Mouse (Mus musculus) retina, adult 2 months (tissue): ENCODE data around the gene Tango2.

Source experiments
- DNase-seq: peaks from one replicate; pipeline ENCODE4 v3.0.0-alpha.2; 2012; ENCODE audit warnings: low read depth, low spot score

The Tango2 gene

GRCm38 (mm10) chr16:18383045-18383726 is 35.3 kb upstream of the Tango2 start:
- DNase-seq = no peak

- DNase-seq = no peak
Measured at GRCm38 (mm10) chr16:18381621-18382258, 33.8 kb upstream of the Tango2 start.

GRCm38 (mm10) chr16:18380495-18381063 is 32.7 kb upstream of the Tango2 start:
- no peak for DNase-seq

GRCm38 (mm10) chr16:18379338-18380001 is 31.6 kb upstream of the Tango2 start:
- DNase-seq = no peak

- no peak for DNase-seq
Measured at GRCm38 (mm10) chr16:18378489-18378888, 30.6 kb upstream of the Tango2 start.

GRCm38 (mm10) chr16:18377203-18377602 is 29.3 kb upstream of the Tango2 start:
- no peak for DNase-seq

GRCm38 (mm10) chr16:18376297-18376954 is 28.5 kb upstream of the Tango2 start:
- DNase-seq = no peak

GRCm38 (mm10) chr16:18373632-18374031 is 25.7 kb upstream of the Tango2 start:
- DNase-seq = no peak

- DNase-seq = no peak
Measured at GRCm38 (mm10) chr16:18370197-18370596, 22.3 kb upstream of the Tango2 start.

- DNase-seq = no peak
Measured at GRCm38 (mm10) chr16:18366849-18367248, 18.9 kb upstream of the Tango2 start.

- DNase-seq = no peak
Measured at GRCm38 (mm10) chr16:18362948-18363347, 15.0 kb upstream of the Tango2 start.

GRCm38 (mm10) chr16:18360151-18360805 is 12.4 kb upstream of the Tango2 start:
- DNase-seq = no peak

GRCm38 (mm10) chr16:18357977-18358376 is 10.1 kb upstream of the Tango2 start:
- no peak for DNase-seq

GRCm38 (mm10) chr16:18356961-18357360 is 9.1 kb upstream of the Tango2 start:
- no peak for DNase-seq

GRCm38 (mm10) chr16:18353106-18353505 is 5.2 kb upstream of the Tango2 start:
- no peak for DNase-seq

- no peak for DNase-seq
Measured at GRCm38 (mm10) chr16:18351313-18352055, 3.6 kb upstream of the Tango2 start.

GRCm38 (mm10) chr16:18349761-18350325 is 1.9 kb upstream of the Tango2 start:
- no peak for DNase-seq

GRCm38 (mm10) chr16:18348601-18349175 is 785 bp upstream of the Tango2 start:
- no peak for DNase-seq

- DNase-seq = peak; percentile 55
Measured at GRCm38 (mm10) chr16:18345243-18345642, 2.7 kb downstream of the Tango2 start.

GRCm38 (mm10) chr16:18343778-18344177 is 4.1 kb downstream of the Tango2 start:
- peak; percentile 79 for DNase-seq
